Mouse (Mus musculus) liver, postnatal 0 days (tissue): Measurements from ENCODE around the gene Gm20661.

Experiments
- CTCF ChIP-seq: sonication (generic); IDR thresholded peaks from 2 replicates; pipeline ENCODE4 v1.5.1; 2016; ENCODE audit warnings: antibody characterized with exemption, low read depth
- EP300 ChIP-seq: IDR thresholded peaks from 2 replicates; pipeline ENCODE4 v1.6.1; 2016; ENCODE audit warnings: antibody characterized with exemption, low read depth, mild to moderate bottlenecking

DNA sequence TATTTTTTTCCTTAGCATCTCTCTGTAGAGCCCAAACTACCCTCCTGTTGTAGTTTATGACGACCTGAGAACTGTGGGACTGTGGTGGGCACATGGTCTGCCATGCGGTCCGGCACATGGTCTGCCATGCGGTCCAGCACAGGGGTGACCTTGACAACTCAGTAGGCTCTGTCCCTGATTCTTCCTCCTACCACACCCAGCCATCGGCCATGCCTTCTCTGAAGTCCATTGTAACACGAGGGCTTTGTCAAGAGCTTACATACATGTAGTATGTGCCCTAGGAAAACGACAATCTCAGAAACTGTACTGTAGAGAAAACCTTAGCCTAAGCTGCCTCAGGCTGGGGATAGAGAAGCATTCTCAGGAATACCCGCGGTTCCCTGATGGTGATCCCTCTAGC lies 18.2 kb upstream of the Gm20661 start:
- no peak for TF ChIP-seq CTCF
- no peak for TF ChIP-seq EP300
